Mouse (Mus musculus): Measurements from ENCODE around the gene Mrps17. TPM values are rescaled to one million over a fixed set of nuclear protein-coding genes. Genes with fewer than 3 reads are reported as not detected.

Mrps17 gene
- total RNA-seq, 4 experiments from 2014 or later: 72.9 to 92.8 (median 78.4) TPM

DNA sequence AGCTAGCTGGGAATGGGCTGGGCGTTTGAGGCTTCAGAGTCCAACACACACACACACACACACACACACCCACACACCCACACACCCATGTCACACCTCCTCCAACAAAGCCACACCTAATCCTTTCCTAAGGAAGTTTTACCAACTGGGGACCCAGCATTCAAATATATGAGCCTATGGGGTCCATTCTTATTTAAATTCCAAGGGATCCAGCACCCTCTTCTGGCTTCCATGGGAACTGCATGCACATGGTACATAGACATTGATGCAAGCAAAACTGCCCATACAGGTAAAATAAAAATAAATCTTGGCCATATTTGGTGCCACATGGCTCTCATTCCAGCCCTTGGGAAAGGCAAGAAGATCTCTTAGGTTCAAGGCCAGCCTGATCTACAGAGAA lies 25.7 kb downstream of the Mrps17 start:
- no peak for DNase-seq (ENCODE audit: low spot score in 2 of 2)

DNA sequence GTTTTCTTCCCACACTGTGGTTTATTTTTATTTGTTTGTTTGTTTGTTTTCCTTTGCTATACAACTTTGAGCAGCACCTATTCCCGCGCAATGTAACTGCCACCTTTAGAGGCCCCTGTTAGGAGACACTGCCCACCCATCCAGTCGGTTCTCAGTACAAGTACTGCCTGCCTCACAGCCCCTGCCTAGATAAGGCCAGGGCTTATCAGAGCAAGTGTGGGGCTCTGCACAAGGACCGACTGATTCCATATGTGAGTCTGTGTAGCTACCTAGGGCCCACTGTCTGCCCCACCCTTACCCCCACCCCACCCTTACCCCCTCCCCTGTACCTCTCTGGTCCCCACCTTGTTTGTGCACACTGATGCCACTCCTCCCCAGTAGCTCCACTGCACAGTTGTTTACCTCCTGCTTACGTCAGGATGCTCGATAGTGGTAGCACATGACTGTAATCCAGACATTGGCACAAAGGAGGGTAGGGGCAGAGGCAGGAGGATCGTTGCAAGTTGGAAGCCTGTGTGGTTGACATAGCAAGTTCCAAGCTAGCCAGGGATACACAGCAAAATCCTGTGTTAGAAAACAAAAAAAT lies 27.7 kb downstream of the Mrps17 start:
- no peak for DNase-seq (ENCODE audit: low spot score in 2 of 2)

- DNase-seq (ENCODE audit: low spot score in 2 of 2): no peak
Observed at GRCm38 (mm10) chr5:129744050-129744449, 28.8 kb downstream of the Mrps17 start.

GRCm38 (mm10) chr5:129756886-129757285 lies 41.6 kb downstream of the Mrps17 start:
- DNase-seq (ENCODE audit: low spot score in 2 of 2): no peak

- DNase-seq (ENCODE audit: low spot score in 2 of 2): no peak
Observed at GRCm38 (mm10) chr5:129759929-129760480, 44.7 kb downstream of the Mrps17 start.

GRCm38 (mm10) chr5:129761865-129762540 lies 46.7 kb downstream of the Mrps17 start:
- DNase-seq (ENCODE audit: low spot score in 2 of 2): peak; percentile 66 to 79

- no peak for DNase-seq (ENCODE audit: low spot score in 2 of 2)
Observed at GRCm38 (mm10) chr5:129770443-129771355, 55.4 kb downstream of the Mrps17 start.

Other genes with a start within 250 kb of the Mrps17 start
- 100 to 1,000 TPM; 110 to 152 (median 139) TPM for gene Sfswap, start 214.3 kb upstream of the Mrps17 start, total RNA-seq (2022)
- 100 to 1,000 TPM; 103 to 128 (median 115) TPM for gene Mmp17, start 131.3 kb upstream of the Mrps17 start, total RNA-seq (2022)
- gene Zfp11, start 45.4 kb upstream of the Mrps17 start, total RNA-seq (2022): 1 to 10 TPM; 6.3 to 8.3 (median 7.0) TPM
- gene Sept14, start 7.0 kb upstream of the Mrps17 start, total RNA-seq (2022): not detected
- 10 to 100 TPM; 79.4 to 85.9 (median 82.6) TPM for gene Nipsnap2, start 9.6 kb downstream of the Mrps17 start, total RNA-seq (2022)
- 10 to 100 TPM; 23.0 to 31.3 (median 28.6) TPM for gene Psph, start 72.0 kb downstream of the Mrps17 start, total RNA-seq (2022)
- 10 to 100 TPM; 20.2 to 26.5 (median 22.7) TPM for gene Sumf2, start 131.5 kb downstream of the Mrps17 start, total RNA-seq (2022)
- gene Chchd2, start 172.0 kb downstream of the Mrps17 start, total RNA-seq (2022): 100 to 1,000 TPM; 410 to 438 (median 418) TPM
- 1 to 10 TPM; 7.0 to 7.7 (median 7.2) TPM for gene Zbed5, start 180.2 kb downstream of the Mrps17 start, total RNA-seq (2022)
- 10 to 100 TPM; 24.4 to 26.8 (median 25.6) TPM for gene Phkg1, start 183.1 kb downstream of the Mrps17 start, total RNA-seq (2022)
- gene Nupr1l, start 193.0 kb downstream of the Mrps17 start, total RNA-seq (2022): 1 to 10 TPM; 1.8 to 8.3 (median 2.2) TPM
- gene Vkorc1l1, start 226.5 kb downstream of the Mrps17 start, total RNA-seq (2022): 10 to 100 TPM; 43.6 to 50.2 (median 45.9) TPM